Mouse (Mus musculus): ENCODE measurements around the gene Kcna7.

Kcna7 gene

GRCm38 (mm10) chr7:45426556-45426955 is 21.1 kb downstream of the Kcna7 start:
- DNase-seq, result no peak

- no peak for DNase-seq
Measured at GRCm38 (mm10) chr7:45433835-45434202, 28.4 kb downstream of the Kcna7 start.

GRCm38 (mm10) chr7:45434203-45435015 is 29.0 kb downstream of the Kcna7 start, which contains the start of gene Gys1:
Gene Gys1, plus strand, starts transcription at chr7:45434844.
- peak; percentile 100 for DNase-seq

- no peak for DNase-seq
Measured at GRCm38 (mm10) chr7:45435038-45435437, 29.6 kb downstream of the Kcna7 start.

- DNase-seq, result no peak
Measured at GRCm38 (mm10) chr7:45436444-45436843, 31.0 kb downstream of the Kcna7 start.

GRCm38 (mm10) chr7:45437046-45437445 is 31.6 kb downstream of the Kcna7 start:
- no peak for DNase-seq

- peak; percentile 69 for DNase-seq
Measured at GRCm38 (mm10) chr7:45437521-45438276, 32.2 kb downstream of the Kcna7 start, which contains the start of gene Ruvbl2. Gene Ruvbl2, minus strand, starts transcription at chr7:45438096.

- DNase-seq, result no peak
Measured at GRCm38 (mm10) chr7:45443526-45444420, 38.3 kb downstream of the Kcna7 start.

- no peak for DNase-seq
Measured at GRCm38 (mm10) chr7:45446589-45446988, 41.1 kb downstream of the Kcna7 start.

GRCm38 (mm10) chr7:45447325-45447990 is 42.0 kb downstream of the Kcna7 start:
- peak; percentile 23 for DNase-seq

GRCm38 (mm10) chr7:45449974-45450373 is 44.5 kb downstream of the Kcna7 start:
- no peak for DNase-seq

- peak; percentile 68 for DNase-seq
Measured at GRCm38 (mm10) chr7:45451344-45451982, 46.0 kb downstream of the Kcna7 start.

GRCm38 (mm10) chr7:45454971-45455370 is 49.5 kb downstream of the Kcna7 start:
- no peak for DNase-seq

GRCm38 (mm10) chr7:45455932-45456696 is 50.7 kb downstream of the Kcna7 start:
- no peak for DNase-seq

GRCm38 (mm10) chr7:45456721-45457203 is 51.3 kb downstream of the Kcna7 start:
- DNase-seq, result no peak

GRCm38 (mm10) chr7:45457204-45458060 is 52.0 kb downstream of the Kcna7 start:
- peak; percentile 85 for DNase-seq

GRCm38 (mm10) chr7:45458748-45459563 is 53.5 kb downstream of the Kcna7 start:
- DNase-seq, result peak; percentile 61
